Mouse (Mus musculus) adrenal gland, postnatal 4 days (tissue): ENCODE measurements around the gene Fbxl15. TPM values are rescaled to one million over a fixed set of nuclear protein-coding genes. Genes with fewer than 3 reads are reported as not detected.

Experiments used
- DNase-seq, 2 experiments: peaks; one replicate each; pipeline ENCODE4 v3.0.0; 2021 to 2022; ENCODE audit warnings: low spot score in 2 of 2, mixed read lengths in 2 of 2
- total RNA-seq, 2 experiments: library from RNA; stranded (reverse); gene quantifications; 2 replicates each; pipeline ENCODE4 v1.2.3; 2021

The Fbxl15 gene
- total RNA-seq, 2 experiments from 2014 or later, result 9.6 to 10.4 TPM

- DNase-seq, result no peak
Observed at GRCm38 (mm10) chr19:46344710-46345419, 16.9 kb downstream of the Fbxl15 start.

- DNase-seq, result no peak
Observed at GRCm38 (mm10) chr19:46347146-46347545, 19.2 kb downstream of the Fbxl15 start.

GRCm38 (mm10) chr19:46347936-46348668 lies 20.1 kb downstream of the Fbxl15 start:
- DNase-seq, result no peak

- peak; percentile 51 to 62 for DNase-seq
Observed at GRCm38 (mm10) chr19:46348761-46349458, 20.9 kb downstream of the Fbxl15 start.

- DNase-seq, result no peak
Observed at GRCm38 (mm10) chr19:46349550-46349949, 21.6 kb downstream of the Fbxl15 start.

- DNase-seq, result no peak
Observed at GRCm38 (mm10) chr19:46350168-46350932, 22.4 kb downstream of the Fbxl15 start, which contains the start of gene 2310034G01Rik. Gene 2310034G01Rik, minus strand, starts transcription at chr19:46350302.

GRCm38 (mm10) chr19:46356701-46357138 lies 28.7 kb downstream of the Fbxl15 start:
- peak; percentile 58 to 62 for DNase-seq

GRCm38 (mm10) chr19:46357344-46358280 lies 29.6 kb downstream of the Fbxl15 start:
- DNase-seq, result no peak

GRCm38 (mm10) chr19:46358381-46358780 lies 30.4 kb downstream of the Fbxl15 start:
- no peak for DNase-seq

GRCm38 (mm10) chr19:46362104-46362503 lies 34.1 kb downstream of the Fbxl15 start:
- DNase-seq, result no peak

- no peak for DNase-seq
Observed at GRCm38 (mm10) chr19:46363294-46364009, 35.5 kb downstream of the Fbxl15 start.

GRCm38 (mm10) chr19:46367798-46368590 lies 40.0 kb downstream of the Fbxl15 start:
- no peak for DNase-seq

GRCm38 (mm10) chr19:46369204-46369603 lies 41.2 kb downstream of the Fbxl15 start:
- DNase-seq, result no peak

- DNase-seq, result no peak
Observed at GRCm38 (mm10) chr19:46374477-46375088, 46.6 kb downstream of the Fbxl15 start.

- no peak for DNase-seq
Observed at GRCm38 (mm10) chr19:46375489-46375888, 47.5 kb downstream of the Fbxl15 start.

- DNase-seq, result no peak
Observed at GRCm38 (mm10) chr19:46375891-46376290, 47.9 kb downstream of the Fbxl15 start.
